Mouse (Mus musculus) cerebellum, postnatal 10 days (tissue): ENCODE results near the gene Ryk.

Experiments
- DNase-seq, 2 experiments: peaks; one replicate each; pipeline ENCODE4 v3.0.0; 2021; ENCODE audit warnings: mixed read lengths in 2 of 2

The Ryk gene

DNA sequence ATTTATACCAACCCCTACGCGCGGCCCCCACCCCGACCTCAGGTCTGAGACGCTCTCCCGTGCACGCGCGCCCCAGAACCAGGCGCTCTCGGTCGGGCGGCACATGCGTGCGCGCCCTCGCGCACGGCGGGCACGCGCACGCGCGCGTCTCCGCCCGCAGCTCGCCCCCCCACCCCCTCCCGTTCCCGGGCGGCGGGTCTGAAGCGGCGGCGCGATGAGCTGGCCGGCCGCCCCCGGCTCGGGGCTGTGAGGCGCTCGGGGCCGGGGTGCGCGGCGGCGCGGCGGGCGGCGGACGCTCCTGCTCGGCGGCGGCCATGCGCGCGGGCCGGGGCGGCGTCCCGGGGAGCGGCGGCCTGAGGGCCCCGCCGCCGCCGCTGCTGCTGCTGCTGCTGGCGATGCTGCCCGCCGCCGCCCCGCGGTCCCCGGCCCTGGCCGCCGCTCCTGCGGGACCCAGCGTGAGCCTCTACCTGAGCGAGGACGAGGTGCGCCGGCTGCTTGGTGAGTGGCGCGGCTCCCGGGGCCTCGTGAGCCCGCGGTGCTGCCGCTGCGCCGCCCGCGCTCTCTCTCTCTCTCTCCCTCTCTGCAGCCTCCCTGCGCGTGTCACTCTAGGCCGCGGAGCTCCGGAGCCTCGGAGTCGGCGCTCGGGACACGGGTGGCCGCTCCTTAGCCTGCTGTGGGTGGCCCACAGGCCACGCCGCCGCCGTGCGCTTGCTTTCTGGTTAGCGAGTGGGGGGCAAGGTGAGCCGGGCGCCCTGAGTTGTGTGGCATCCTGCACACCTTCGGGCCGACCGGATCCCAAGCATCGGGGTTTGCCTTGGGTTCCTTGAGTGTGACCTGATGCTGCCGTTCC is at the start of gene Ryk:
Ryk (plus strand) TSS at position 176 of the 850 bp plus-strand sequence.
- peak; percentile 89 to 92 for DNase-seq

DNA sequence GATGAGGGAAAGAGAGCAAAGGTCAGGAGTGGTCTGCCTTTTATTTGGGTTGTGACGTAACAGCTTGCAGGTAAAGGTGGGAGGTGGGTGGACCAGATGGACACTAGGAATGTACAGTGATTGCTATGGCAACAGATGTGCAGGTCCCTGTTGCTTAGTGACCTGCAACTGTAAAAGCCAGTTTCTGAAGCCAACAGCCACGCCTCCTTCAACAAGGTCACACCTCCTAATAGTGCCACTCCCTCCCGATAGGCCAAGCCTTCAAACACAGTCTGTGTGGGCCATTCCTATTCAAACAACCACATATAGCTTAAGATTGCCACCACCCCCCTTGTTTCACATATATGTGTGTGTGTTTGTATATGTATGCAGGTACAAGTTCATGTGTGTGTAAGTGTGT is 45.2 kb upstream of the Ryk start:
- DNase-seq, result no peak

DNA sequence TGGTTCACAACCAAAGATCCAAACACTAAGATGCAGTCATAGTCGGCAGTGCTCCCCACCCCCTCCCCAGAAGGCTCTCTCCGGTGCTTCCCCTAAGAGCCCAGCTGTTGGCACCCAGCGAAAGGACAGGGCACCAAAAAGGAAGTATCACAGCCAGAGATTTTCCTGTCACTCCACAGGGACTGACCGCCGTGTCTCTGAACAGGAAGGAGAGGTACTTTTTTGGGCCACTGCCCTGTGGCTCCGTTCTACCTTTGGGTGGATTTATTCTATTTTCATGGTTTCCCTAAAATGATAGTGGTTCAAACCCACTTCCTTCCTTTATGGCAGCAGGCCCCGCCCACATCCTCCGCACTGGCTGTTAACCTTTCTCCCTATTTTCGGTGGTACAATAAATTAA is 42.9 kb upstream of the Ryk start:
- DNase-seq, result no peak

- DNase-seq, result no peak
Measured at GRCm38 (mm10) chr9:102792836-102793235, 41.9 kb upstream of the Ryk start.

- peak in 1 of 2 experiments; percentile 36 for DNase-seq
Measured at GRCm38 (mm10) chr9:102793286-102793809, 41.4 kb upstream of the Ryk start.

DNA sequence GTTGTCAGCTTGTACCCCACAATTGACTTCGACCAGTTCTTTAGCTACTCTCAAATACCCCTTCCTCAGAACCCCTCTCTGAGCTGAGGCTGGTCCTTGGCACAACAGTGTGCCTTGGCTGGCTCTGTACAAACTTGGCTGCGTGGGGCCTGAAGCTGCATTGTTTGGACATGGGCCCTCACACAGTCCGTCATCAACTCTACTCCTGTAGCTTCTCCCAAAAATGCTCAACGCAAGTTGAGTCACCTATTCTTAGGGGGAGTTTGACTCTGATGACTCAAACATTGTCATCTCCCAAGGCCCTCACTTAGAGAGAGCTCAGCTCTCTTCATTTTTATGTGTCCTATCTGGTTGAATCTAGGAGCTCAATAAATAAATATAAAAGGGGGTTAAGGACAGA is 36.3 kb upstream of the Ryk start:
- peak in 1 of 2 experiments; percentile 48 for DNase-seq

DNA sequence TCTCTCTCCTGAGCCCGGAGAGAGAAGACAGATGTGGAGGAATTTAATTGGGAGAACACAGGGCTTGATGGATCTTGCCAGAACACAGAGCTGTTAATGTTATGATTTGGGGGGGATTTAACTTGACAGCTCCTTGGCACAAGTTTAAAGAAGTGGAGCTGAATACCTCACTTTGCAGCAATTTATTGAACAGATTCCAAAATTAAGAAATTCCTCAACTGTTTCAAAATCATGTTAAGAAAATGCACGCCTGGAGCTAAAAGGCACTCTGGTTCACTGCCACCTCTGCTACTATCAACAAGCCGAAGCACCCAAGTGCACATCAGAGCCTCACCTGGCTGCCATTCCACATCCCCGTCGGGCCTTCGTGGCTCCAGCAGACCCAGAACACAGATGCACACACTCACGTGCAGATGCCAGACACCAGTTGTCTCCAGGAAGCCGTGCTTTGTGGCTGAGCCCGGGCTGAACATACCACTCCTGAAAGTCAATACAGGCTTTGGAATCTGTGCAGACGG is 28.6 kb upstream of the Ryk start:
- DNase-seq, result no peak

DNA sequence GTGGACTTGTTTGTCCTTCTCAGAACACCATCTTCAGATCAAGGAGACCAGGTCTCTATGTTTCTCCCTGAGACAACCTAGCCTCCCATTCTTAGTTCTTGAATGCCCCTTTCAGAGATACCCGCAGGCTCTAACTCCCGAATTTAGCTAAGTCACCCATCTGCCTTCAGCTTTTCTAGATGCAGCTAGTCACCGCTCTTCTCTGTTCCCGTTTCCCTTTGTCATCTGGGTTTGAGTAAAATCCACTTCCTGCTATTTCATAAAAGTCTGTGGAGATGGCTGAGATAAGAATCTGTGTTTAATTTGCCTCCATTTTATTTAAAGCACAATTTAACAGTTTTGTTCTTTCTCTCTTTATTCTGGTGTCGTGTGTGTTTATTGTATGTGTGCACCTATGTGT is 23.5 kb upstream of the Ryk start:
- no peak for DNase-seq

- DNase-seq, result no peak
Measured at GRCm38 (mm10) chr9:102818228-102818627, 16.5 kb upstream of the Ryk start.

GRCm38 (mm10) chr9:102828604-102829003 is 6.1 kb upstream of the Ryk start:
- DNase-seq, result no peak

- no peak for DNase-seq
Measured at GRCm38 (mm10) chr9:102831541-102831940, 3.2 kb upstream of the Ryk start.

GRCm38 (mm10) chr9:102834414-102834741 is 339 bp upstream of the Ryk start:
- no peak for DNase-seq

GRCm38 (mm10) chr9:102836279-102836678 is 1.6 kb downstream of the Ryk start:
- DNase-seq, result no peak

GRCm38 (mm10) chr9:102840792-102841778 is 6.4 kb downstream of the Ryk start:
- DNase-seq, result peak; percentile 67 to 71

DNA sequence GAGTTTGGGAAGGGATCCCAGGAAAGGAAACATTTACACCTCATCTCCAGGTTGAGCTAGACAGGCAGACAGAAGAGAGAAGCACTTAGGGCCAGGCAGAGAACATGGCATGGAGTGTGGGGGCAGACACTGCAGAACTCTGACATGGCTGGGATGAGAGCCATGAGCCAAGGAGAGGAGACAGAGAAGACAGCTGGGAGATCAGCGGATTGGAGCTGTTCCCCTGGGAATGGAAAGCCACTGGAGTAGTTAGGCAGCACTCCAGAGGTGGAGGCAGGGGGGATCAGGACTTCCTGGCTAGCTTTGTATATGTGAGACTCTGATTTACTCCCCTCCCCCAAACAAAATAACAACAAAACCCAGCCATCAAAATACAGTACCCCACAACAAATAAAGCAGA is 7.1 kb downstream of the Ryk start:
- DNase-seq, result peak; percentile 49 to 64

DNA sequence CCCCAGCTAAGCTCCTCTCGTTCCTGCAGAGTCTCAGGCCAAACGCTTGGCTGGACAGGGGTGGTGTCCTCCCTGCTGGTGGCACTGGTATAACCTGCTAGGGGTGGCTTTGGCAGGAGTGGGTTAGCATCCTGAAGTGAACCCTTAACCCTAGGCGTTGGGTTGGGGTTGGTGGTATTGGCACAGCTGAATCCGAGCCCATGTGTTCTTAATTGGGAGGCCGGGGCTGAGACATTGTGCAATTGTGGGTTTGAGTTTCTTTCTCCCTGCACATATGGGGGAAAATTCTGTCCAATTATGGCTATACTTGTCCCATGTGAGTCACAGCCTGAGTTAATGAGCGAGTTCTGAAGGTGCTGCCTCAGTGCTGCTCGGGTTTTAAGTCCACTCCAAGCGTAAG is 7.8 kb downstream of the Ryk start:
- DNase-seq, result no peak

DNA sequence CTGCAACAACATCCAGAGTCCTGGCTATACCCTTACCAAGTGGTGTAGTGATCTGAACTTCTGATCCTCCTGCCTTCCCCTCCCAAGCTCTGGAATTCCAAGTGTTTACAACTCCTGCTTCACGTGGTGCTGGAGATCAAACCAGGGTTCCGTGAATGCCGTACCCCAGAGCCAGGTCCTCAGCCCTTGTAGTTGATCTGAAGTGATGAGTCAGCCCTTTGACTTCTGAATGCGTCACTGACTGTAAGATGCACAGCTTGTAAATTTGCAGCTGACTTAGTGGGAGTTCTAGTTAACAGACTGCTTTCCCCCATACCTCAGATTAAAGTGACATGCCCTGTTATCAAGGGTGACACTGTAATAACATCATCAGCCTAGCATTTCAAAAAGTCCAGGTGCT is 8.9 kb downstream of the Ryk start:
- DNase-seq, result no peak

- DNase-seq, result no peak
Measured at GRCm38 (mm10) chr9:102845851-102846250, 11.1 kb downstream of the Ryk start.

DNA sequence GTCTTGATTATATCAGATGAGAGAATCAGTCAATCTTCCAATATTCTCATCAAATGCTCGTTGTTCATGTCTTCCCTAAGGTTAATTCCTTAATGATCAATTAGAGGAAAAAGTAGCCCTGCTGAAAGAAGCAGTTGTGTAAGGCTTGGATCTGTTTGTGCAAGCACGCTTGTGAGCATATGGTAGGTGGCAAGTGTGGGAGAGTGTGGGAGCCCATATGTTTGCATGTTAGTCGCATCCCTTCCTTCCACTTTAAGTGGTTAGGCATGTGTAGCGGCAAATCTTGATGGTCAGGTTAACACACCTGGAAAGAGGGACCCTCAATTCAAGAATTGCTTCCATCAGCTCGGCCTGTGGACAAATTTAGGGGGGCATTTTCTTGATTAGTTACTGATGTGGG is 11.6 kb downstream of the Ryk start:
- DNase-seq, result no peak

GRCm38 (mm10) chr9:102852076-102853022 is 17.6 kb downstream of the Ryk start:
- DNase-seq, result no peak

DNA sequence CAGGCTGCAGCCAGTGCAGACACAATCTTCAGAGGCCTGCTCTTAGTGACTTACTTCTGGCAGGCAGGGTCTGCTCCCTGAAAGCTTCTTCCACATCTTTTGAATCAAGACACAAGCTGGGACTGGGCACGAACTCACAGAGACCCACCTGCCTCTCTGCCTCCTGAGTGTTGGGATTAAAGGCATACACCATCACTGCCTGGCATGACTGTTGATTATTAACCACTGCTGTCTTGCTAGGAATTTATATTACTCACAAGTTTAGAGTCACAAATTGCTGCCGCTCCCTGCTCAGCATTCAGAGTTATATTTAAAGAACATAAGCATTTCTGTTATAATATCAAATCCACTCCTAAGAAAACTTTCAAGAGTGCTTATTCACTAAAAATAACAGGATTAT is 23.1 kb downstream of the Ryk start:
- no peak for DNase-seq

- no peak for DNase-seq
Measured at GRCm38 (mm10) chr9:102858283-102858682, 23.6 kb downstream of the Ryk start.
